Mouse (Mus musculus): Measurements from ENCODE around the gene D030056L22Rik.

DNA sequence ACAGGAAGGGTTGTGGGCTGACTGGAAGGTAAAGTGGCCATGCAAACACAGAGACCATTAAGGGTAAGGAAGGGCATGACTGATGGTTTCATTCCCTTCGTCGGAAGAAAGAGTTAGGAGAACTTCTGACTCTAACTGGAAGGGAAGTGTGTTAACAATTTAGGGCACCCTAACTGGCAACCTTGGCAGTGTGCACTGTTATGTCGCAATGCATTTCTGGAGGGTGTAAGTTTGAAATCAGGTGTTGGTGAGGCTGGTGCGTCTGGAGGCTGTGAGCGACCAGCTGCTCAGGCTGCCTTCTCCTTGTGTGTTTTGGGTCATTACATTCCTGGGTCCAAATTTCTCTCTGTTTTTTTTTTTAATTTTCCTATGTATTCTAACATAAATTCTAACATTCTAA is 31.0 kb downstream of the D030056L22Rik start:
- TF ChIP-seq POLR2A (IDR thresholded peaks at IDR 0.05; ENCODE audit: borderline replicate concordance, extremely low read depth, insufficient read depth, insufficient read length, poor library complexity, severe bottlenecking) (no peak), CTCF (IDR thresholded peaks at IDR 0.05; ENCODE audit: borderline replicate concordance, extremely low read depth, insufficient read depth, insufficient read length) (no peak)

Measured in brain, embryonic 14.5 days (tissue).